Mouse (Mus musculus) cerebellum, adult 8-10 months (tissue): ENCODE data around the gene Ube2g2.

Experiments
- DNase-seq: peaks from one replicate; pipeline ENCODE4 v3.0.0; 2022

The Ube2g2 gene

DNA sequence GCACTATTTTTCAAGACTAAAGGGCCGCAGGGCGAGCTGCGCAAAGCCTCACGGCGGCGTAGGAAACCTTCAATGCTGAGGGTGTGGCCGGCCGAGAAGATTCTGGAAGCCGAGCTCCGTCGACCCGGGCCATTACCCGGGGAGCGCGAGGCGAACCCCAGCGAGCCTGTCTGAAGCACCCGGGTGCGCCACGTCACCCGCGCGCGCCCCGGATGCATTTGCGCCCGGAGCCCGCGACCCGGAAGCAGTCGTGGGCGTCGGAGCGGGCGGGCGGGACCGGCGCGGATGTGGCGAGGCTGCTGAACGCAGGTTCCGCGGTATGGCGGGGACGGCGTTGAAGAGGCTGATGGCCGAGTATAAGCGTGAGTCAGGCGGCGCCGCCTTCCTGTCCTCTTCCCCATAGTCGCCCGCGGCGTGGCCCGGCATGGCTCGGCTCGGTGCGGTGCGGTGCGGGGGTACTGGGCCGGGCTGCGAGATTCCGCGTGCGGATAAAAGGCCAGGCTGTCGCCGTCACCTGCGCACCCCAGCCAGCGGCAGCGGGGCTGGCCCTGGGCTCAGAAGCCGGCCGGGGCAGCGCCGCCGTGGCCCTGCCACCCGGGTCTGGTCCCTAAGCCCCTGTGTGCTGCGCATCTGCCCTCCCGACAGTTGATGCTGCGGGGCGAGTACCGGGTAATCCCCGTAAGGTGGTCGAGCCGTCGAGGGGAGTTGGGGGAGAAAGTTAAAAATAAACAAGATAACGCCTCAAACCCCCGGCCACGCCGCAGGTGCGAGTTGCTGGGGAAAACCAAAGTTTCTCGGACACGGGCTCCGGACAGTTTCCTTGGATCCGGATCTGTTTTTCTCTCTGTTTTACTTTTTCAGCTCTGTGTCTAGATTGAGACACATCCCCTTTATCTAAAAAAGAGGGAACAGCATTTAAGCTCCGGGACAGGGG, at the start of gene Ube2g2:
TSS of gene Ube2g2 (plus strand) at position 221 of the 934 bp plus-strand sequence.
- DNase-seq, result peak; percentile 92

DNA sequence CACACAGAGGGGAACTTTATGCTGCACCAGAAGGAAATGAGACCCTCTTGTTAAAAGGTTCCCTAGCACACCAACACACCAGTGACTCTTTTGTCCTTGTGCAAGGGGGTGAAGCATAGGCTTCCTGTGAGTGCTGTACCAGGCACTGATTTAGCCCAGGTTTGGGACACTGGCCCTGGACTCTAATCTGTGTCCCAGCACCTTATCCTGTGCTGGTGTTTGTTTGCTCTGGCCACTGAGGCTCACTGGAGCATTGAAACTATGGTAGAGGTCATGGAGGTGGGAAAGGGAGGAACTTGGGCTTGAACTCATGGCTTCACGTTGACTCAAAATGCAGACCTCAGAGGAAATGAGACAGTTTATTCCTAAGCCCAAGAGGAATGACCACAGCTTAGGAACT, 48.9 kb upstream of the Ube2g2 start:
- DNase-seq, result no peak

DNA sequence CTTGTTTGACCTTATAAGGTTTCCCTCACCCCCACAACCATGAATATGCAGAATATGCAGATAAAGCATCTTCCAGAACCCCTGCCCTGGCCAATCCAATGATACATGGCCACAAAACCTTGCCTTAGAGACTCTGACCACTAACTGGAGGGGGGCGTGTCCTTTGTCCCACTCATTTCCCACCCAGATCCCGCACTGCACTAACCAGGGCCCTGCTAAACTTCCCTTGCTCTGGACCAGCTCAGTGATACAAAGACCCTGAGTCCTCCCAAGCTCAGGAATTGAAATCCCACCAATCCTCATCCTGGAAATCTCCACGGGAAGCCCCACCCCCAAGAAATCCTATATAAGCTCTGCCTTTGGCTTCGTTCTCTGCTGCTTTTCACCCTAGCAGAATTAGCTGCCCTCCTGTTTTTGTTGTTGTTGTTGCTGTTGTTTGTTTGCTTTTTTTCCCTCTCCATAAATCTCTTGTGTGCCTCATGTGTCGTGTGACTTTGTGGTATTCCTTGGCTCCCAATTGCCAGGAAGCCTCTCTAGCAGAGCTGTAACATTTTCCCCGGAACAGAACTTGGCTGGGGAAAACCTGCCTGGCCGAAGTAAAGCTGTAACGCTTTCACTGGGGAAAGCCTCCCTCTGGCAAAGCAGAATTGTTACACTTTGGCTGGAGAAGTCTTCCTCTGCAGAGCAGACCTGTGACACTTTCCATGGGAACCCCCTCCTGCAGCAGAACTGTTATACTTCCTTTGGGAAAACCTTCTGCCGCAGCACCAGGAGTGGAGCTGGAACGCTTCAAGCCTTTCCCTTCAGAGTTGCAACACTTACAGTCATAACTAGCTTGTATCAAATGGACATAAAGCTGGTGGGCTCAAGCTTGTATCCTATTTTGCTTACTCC, 41.8 kb upstream of the Ube2g2 start:
- DNase-seq, result no peak

DNA sequence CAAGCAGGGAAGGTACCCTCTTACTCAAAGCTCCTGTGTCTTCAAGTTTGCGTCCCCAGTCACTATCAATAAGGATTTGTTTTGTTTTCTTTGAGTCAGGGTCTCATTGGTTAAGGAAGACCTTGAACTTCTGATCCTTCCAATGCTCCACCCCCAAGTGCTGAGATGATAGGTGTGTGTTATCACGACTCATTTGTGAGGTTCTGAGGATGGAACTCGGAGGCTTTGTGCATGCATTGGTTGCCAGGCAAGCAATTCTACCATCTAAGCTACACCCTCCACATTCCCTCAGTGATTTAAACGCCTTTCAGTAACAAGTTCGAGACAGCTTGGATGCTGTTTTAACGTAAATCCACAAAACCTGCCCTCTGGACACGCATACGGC, 41.1 kb upstream of the Ube2g2 start:
- no peak for DNase-seq

GRCm38 (mm10) chr10:77581408-77582284, 40.4 kb upstream of the Ube2g2 start, which contains the start of gene Pttg1ip:
TSS of gene Pttg1ip (plus strand) at chr10:77581720.
- DNase-seq, result peak; percentile 94

DNA sequence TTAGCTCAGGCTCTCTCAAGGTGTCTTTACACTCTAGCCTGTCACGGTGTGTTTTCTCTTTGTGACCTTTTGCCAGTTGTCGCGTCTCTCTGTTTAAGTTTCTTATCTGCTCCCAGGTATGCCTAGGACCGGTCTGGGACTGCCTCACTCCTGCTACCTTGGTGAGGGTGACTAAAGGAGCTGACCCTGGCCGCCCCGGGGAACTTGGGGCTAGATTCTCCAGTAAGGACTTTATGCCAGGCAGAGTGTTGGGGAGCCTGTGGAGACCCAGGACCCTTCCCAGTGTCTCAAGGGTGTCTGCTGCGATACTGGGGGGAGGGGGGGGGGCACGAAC, 39.8 kb upstream of the Ube2g2 start:
- no peak for DNase-seq

- no peak for DNase-seq
Observed at GRCm38 (mm10) chr10:77583795-77584422, 38.2 kb upstream of the Ube2g2 start.

DNA sequence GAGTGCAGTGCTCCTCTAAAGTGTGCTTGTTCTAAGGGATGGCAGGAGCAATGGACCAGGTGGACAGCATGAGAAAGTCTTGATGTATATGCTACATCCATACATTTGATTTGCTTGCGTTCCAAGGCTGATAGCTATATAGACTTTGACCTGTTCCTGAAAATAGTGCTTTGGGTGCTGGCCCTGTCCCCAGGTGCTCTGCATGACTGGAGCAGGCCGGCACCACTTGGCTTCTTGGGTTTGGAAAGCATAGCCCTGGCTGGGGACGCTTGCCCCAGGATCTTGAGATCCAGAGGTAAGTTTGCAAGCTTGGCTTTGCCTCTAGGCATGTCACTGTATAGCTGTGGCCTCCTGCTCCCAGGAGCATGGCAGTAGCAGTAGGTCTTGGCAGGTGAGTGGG, 35.4 kb upstream of the Ube2g2 start:
- DNase-seq, result no peak

DNA sequence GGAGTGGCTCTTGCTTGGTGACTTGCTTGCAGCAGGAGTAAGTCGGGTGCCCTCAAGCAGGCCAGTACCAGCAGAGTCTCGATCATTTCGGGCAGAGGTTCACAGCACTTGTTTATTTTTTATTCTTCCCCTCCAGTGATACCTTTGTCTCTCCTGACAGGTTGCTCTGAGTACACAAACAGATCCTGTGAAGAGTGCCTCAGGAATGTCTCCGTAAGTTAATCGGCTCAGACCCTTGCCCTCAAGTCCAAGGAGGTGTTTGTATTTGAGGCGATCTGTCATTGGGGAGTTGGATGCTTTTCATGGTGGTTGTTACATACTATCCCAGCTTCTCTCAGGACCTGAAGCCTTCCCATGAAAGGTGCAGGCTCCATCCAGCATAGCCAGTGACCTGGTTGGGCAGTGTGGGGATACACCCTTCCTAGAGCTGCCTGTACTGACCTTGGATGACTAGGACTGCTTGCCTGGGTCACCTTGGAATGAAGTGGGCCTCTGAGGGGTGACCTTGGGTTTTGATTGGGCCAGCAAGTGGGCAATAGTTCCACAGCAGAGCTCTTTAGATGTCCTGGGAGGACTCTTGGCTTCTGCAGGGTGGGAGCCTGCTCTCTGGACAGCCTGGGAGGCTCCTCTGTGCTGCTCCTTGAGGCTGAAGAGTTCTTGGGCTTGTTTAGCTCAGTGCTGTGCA, 34.8 kb upstream of the Ube2g2 start:
- no peak for DNase-seq

- no peak for DNase-seq
Observed at GRCm38 (mm10) chr10:77588036-77588435, 34.0 kb upstream of the Ube2g2 start.

DNA sequence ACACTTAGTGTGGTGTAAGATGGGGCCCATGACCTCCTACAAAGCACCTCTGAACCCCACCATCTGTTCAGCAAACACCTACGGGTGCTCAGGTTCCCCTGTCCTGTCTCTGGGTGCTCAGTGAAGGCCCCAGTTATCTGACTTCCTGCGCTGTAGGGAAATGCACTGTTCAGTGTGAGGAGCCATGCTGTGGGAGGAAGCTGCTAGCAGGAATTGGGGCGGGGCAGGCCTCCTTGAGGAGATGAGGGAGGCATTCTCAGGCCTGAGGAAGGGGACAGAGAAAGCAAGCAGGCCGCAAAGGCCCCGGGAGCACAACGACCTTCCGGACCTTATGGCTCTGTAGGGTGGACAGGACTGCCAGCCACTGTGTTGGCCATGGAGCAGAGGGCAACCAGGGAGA, 33.0 kb upstream of the Ube2g2 start:
- no peak for DNase-seq

DNA sequence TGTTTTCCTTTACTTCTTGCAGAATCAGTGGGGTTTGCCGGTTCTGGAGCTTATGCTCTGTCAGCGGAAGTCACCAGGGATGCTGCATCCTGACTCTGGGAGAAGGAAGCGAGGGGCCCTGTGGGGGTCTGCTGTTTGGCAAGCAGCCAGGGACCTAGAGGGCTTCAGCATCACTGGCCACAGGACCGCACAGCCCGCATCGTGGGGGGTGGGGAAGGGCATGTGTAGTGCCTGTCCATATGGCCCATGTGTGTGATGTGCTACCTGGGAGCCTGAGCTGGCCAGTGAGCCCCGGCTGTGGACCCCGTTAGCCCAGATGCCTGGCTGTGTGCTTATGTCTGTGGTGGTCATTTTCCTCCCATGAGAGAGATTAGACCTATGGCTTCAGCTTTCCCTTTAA, 32.3 kb upstream of the Ube2g2 start:
- DNase-seq, result no peak

- DNase-seq, result peak; percentile 56
Observed at GRCm38 (mm10) chr10:77590812-77591211, 31.3 kb upstream of the Ube2g2 start.

- DNase-seq, result no peak
Observed at GRCm38 (mm10) chr10:77591546-77591945, 30.5 kb upstream of the Ube2g2 start.

DNA sequence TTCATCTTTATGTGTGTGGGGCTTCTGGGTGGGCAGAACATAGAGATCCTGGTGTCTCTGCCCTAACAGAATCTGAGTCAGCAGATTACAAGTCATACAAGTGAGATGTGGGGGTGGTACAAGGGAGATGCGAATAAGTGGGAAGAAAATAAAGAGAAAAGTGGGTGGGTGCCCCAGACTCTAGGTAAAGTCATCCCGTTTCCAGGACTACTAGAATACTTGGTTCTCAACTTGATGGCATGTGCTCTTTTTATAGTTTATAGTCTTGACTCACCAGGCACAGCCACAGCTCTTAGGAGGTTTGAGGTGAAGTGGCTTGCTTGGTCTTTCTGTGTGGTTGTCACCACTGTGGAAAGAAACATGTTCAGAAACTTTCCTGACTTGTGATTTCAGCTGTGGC, 26.0 kb upstream of the Ube2g2 start:
- no peak for DNase-seq

- DNase-seq, result no peak
Observed at GRCm38 (mm10) chr10:77603021-77603420, 19.1 kb upstream of the Ube2g2 start.

DNA sequence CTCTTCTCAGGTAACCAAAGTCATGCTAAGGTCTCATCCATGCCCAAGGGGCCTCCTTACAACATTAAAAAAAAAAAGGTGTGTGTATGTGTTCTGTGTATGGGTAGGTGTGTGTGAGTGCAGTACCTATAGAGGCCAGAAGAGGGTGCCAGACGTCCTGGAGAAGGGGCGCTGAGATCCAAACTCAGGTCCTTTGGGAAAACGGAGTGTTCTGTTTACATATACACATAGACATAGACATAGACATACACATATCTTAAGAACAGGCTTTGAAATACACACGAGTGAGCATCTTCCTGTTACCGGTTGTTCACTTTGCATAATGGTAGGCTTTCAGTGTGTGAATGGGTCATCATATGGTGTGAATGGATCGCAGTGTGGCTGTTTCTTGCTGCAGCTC, 18.0 kb upstream of the Ube2g2 start:
- DNase-seq, result no peak

- DNase-seq, result no peak
Observed at GRCm38 (mm10) chr10:77604958-77605357, 17.1 kb upstream of the Ube2g2 start.

- no peak for DNase-seq
Observed at GRCm38 (mm10) chr10:77605368-77605767, 16.7 kb upstream of the Ube2g2 start.

DNA sequence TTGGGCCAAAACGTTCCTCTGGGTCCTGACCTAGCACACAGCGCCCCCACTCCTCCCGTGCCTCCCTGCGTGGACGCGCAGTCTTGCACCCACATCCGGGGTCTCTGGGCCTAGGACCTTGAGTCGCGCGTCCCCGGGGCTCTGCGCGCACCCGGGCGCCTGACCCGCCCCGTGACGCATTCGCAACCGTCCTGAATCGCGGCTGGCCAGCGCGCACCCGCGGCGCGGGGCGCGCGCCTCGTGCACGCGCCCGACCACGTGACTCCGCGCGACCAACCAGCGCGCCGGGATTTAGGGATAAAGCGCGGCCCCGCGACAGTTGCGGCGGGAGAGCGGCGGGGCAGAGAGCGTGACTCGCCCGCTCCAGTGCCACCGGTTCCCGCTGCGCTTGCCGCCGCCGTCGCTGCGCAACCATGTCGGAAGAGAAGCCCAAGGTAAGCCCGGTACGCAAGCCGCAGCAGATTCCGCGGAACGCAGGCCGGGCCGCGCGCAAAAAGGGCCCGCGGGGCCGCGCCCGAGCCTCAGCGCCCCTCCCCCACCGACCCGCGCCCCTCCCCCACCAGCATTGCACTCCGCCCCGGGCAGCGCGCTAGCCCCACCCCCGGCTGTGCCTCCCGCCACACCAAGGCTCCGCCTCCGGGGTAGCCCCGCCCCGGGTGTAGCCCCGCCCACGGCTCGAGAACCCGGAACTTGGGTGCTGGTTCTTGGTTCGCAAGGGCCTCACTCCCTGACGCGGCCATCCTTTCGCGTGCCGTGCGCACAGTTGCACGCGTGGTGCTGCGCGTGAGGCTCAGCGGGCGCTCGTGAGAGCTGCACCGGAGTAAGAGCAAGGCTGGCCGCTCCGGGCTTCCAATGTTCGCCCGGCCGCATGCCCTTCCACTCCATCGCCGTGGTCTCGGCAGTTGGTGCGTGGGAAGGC, 15.9 kb upstream of the Ube2g2 start, which contains the start of the genes Sumo3 and Gm49325:
TSS of gene Sumo3 (plus strand) at position 190 of the 919 bp plus-strand sequence.
TSS of gene Gm49325 (plus strand) at position 290 of the 919 bp plus-strand sequence.
- DNase-seq, result peak; percentile 94
